Mouse (Mus musculus) left cerebral cortex, adult 9 months (tissue): ENCODE data around the gene Ttc9b.
"Not testable (repeated sequence)": the region's sequence is repeated elsewhere in the genome, so short reads cannot be mapped to it uniquely, and the experiment has no call there.

ENCODE experiments used
- DNase-seq, 2 experiments: peaks; one replicate each; pipeline ENCODE4 v3.0.0; 2022; ENCODE audit warnings: low spot score in 2 of 2

The Ttc9b gene

GRCm38 (mm10) chr7:27653681-27654437 is at the start of gene Ttc9b:
Gene Ttc9b (plus strand): TSS chr7:27653915.
- peak in 1 of 2 experiments; percentile 78 for DNase-seq

DNA sequence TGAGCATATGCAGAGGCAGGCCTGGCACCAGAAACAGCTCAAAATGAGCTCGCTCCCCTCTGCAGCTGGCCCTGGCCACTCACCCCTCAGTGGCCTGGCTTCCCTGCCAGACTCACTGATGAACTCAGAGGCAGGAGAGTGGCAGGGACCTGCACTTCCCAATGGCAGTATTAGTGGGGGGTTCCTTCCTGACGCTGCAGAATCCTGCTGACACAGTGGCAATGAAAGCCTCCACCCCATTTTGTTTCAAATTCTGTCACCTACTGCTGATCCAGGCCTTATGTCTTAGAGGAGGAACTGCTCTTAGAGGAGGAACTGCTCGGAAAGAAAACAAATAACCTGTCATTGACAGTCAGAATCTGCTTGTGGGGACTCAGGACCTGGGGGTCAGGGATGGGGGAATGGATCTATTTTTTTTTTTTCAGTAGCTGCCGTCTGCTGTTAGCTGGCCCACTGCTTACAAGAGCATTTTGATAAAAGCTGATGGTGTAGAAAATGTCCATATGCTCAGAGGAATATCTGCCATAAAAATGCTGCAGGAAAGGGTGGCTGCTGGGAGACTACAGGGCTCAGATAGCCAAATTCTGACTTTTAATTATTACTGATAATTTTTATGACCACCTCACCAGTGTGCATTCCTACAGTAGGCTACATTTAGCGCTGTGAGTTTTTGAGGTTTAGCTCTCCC is 48.9 kb upstream of the Ttc9b start:
- no peak for DNase-seq

- DNase-seq: peak in 1 of 2 experiments; percentile 80
These were observed 48.0 kb upstream of the Ttc9b start for GRCm38 (mm10) chr7:27605499-27606285.

DNA sequence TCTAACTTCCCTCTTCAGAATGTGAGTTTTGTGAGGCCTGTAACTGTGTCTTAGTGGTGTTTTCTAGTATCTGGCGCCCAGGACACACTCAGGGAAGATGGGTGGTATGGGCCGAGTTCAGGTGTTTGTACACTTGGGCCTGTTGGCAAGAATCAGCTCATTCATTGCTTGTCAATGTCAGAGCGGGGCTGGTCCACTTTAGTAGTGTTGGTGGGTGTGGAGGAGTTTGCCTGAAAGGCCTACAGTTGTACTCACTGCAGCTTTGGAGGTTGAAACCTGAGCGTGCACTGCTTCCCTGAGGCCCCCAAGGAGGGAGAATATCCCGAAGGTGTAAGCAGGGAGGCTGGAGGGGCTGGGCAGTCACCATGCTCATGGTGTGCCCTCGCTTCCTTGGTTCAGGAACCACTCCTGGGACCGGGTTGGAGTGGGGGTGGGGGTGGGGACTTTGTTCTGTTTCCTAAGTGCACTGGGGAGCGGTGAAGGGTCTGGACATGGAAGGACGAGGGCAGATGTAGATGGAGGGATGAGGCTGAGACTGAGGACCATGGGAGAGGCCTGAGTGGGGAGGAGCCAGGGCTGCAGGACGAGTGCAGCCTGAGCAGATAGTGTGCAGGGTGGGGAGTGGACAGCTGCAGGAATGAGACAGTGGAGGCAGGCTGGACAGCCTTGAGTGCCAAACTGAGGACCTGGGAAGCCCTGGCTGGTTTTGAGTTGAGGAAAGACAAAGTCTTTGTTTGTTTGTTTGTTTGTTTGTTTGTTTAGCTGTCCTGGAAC is 47.0 kb upstream of the Ttc9b start:
- no peak for DNase-seq

DNA sequence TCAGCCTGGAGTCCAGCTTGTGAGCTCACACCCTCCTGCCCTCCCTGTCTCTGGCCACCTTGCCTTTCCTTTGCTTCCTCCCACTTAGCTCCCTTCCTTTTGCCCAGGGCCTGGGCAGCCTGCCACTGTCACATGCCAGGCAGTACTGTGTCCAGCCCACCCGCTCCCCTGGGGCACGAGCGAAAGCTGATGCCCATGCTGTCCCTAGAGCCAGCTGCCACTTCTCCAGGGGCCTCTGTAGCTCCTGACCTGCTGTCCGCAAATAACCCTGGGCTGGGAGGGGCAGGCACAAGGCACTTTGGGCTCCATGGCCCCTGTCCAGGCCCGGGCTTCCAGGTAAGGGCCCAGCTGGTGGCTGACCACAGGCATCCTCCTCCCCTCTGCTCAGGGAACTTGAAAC is 46.1 kb upstream of the Ttc9b start:
- peak in 1 of 2 experiments; percentile 38 for DNase-seq

GRCm38 (mm10) chr7:27608130-27608529 is 45.6 kb upstream of the Ttc9b start:
- DNase-seq: no peak

DNA sequence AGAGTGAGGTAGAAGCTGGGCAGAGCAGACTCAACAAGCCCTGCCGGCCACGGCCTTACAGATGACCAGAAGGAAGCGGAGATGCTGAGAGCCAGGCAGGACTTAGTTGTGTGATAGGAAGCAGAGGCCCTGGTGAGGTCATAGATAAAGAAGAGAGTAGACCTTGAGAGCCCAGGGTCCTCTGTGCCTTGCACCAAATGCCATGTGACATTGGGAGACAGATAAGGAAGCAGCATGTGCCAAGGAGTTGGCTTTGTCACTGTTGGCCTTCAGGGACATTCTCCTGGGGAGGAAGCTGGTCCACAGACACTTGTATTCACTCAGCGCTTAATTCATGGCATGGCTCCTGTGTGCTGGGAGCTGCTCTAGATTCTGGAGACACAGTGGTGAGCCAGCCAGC is 44.4 kb upstream of the Ttc9b start:
- no peak for DNase-seq

- DNase-seq: no peak
These were observed 44.0 kb upstream of the Ttc9b start for GRCm38 (mm10) chr7:27609688-27610087.

GRCm38 (mm10) chr7:27610370-27610769 is 43.3 kb upstream of the Ttc9b start:
- no peak for DNase-seq

DNA sequence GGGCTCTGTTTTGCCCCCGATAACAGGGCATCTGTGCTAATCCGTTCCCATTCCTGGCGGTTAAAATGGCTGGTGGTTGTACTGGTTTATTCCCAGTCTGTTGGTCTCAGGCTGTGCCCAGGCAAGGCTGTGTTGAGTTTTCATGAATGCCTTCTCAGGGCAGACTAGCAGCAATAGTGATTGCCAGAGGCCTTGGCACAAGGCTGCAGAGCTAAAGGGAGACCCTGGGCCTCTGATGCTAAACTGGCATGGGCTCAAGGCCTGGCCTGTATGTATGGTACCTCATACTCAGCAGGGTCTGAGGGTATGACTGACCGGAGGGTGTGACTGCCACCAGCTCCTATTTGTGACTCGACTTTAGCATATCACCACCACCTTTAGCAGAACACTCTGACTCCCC is 42.8 kb upstream of the Ttc9b start:
- no peak for DNase-seq

- DNase-seq: no peak
These were observed 40.8 kb upstream of the Ttc9b start for GRCm38 (mm10) chr7:27612940-27613339.

- peak in 1 of 2 experiments; percentile 53 for DNase-seq
These were observed 39.8 kb upstream of the Ttc9b start for GRCm38 (mm10) chr7:27613751-27614499.

- DNase-seq: peak in 1 of 2 experiments; percentile 29
These were observed 32.7 kb upstream of the Ttc9b start for GRCm38 (mm10) chr7:27621028-27621427.

GRCm38 (mm10) chr7:27622234-27622633 is 31.5 kb upstream of the Ttc9b start:
- no peak for DNase-seq

- no peak for DNase-seq
These were observed 28.7 kb upstream of the Ttc9b start for GRCm38 (mm10) chr7:27624967-27625366.

GRCm38 (mm10) chr7:27627707-27628106 is 26.0 kb upstream of the Ttc9b start:
- no peak for DNase-seq

DNA sequence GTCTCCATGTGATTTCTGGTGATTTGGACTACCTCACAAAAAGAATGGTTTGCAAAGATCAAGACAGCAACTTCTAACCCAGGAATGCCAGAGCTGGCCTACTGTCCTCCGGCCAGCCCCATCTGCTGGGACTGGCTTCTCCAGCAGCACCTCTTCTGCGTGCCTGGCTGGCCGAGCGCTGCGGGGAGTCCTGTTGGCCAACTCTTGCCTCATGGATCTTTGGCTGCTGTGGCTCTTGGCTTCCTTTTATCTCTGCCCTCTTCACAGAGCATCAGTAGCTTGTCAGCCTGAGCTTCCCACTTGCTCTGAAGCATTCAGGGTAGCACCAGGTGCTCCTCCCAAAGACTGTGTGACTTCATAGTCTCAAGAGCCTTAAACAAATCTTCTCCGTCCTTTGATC is 25.5 kb upstream of the Ttc9b start:
- DNase-seq: no peak

- not testable (repeated sequence) for DNase-seq
These were observed 24.9 kb upstream of the Ttc9b start for GRCm38 (mm10) chr7:27628816-27629215.

- DNase-seq: no peak
These were observed 22.3 kb upstream of the Ttc9b start for GRCm38 (mm10) chr7:27631439-27631838.

GRCm38 (mm10) chr7:27633166-27633565 is 20.5 kb upstream of the Ttc9b start:
- DNase-seq: no peak

GRCm38 (mm10) chr7:27634691-27635090 is 19.0 kb upstream of the Ttc9b start:
- no peak for DNase-seq
